Comparison of ENCODE assay signal across 22 mouse cellular contexts in the genomic region with DNA sequence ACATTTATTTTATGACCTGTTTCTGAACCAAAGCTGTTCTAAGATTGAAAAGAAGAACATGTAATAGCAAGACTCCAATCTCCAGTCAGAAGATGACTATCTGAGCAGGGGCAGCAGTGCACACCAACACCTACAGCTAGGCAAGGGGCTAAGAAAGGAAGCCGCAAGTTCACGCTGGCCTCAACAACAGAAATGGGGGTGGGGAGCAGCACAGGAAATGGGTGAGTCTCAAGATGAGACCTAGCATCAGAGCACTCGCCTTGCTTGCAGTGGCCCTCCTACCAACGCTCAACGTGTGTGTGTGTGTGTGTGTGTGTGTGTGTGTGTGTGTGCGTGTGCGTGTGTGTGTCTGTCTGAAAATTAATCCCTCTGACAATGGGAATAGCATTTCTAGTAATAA. TPM values are rescaled to one million over a fixed set of nuclear protein-coding genes. Genes with fewer than 3 reads are reported as not detected.
DNase-seq lines count a peak whose midpoint lies in the region; ATAC-seq and TF ChIP-seq lines count a peak whose summit lies in the region.
"Had no signal": no experiment of that assay in that cellular context is flagged by ENCODE, and none has a peak within 500 bp of the region (broad histone marks: within the 10 kb centered on the region; RNA-seq: fewer than 3 reads in every experiment).

No protein-coding gene starts in this region.

- peaks cover 18% of the 10 kb centered on the region; the same call in 1 of the 2 replicates for H3K36me3 ChIP-seq in lung, postnatal 0 days (ENCODE audit: insufficient read depth, low read length)
- H3K36me3 ChIP-seq in CH12.LX (replicated peaks in 1 of 2; ENCODE audit: control insufficient read depth in 1 of 2, insufficient read depth in 1 of 2, low read length in 1 of 2): peaks cover 31 to 45% of the 10 kb centered on the region in 2 experiments
- peaks cover 21% of the 10 kb centered on the region for H3K36me3 ChIP-seq in kidney, embryonic 16.5 days (ENCODE audit: insufficient read depth, low read length)

- no peak for TF ChIP-seq EP300 in lung, postnatal 0 days (IDR thresholded peaks at IDR 0.05)
- TF ChIP-seq EP300 in CH12.LX (IDR thresholded peaks at IDR 0.05; ENCODE audit: low read length): no peak

- in situ Hi-C loops in CH12.LX (cut with MboI; ENCODE audit: low pct_ligation_motif_present, low pct_unique_long_range_greater_than_20kb, low sequenced_read_pairs): no loop called here

- dilution Hi-C loops in CH12.LX (cut with MboI; ENCODE audit: extremely low pct_ligation_motif_present, extremely low pct_unique_long_range_greater_than_20kb, low sequenced_read_pairs): no loop called here

- H3K27ac ChIP-seq in lung, postnatal 0 days (ENCODE audit: low read length): no peak overlapping the region
- H3K27ac ChIP-seq in CH12.LX (ENCODE audit: insufficient read depth, low read depth): no peak overlapping the region; the same call in 1 of the 2 replicates
- H3K27ac ChIP-seq in kidney, embryonic 16.5 days (ENCODE audit: low read length): no peak overlapping the region
- H3K27ac ChIP-seq: forebrain, embryonic 12.5 days; heart, embryonic 10.5 days; left cerebral cortex, adult 2 months; limb, embryonic 10.5 days; liver, embryonic 13.5 days; midbrain, embryonic 10.5 days had no signal

- no peaks in the 10 kb centered on the region for H3K27me3 ChIP-seq in lung, postnatal 0 days (replicated peaks; ENCODE audit: insufficient read depth, low read length)
- no peaks in the 10 kb centered on the region for H3K27me3 ChIP-seq in CH12.LX (replicated peaks)
- H3K27me3 ChIP-seq in kidney, embryonic 16.5 days (ENCODE audit: insufficient read depth, low read length): no peaks in the 10 kb centered on the region
- H3K27me3 ChIP-seq: forebrain, embryonic 12.5 days; liver, embryonic 13.5 days had no signal

- no peak for TF ChIP-seq RAD21 in CH12.LX (IDR thresholded peaks at IDR 0.05; ENCODE audit: low read depth, low read length)

- no peak for TF ChIP-seq POLR2A in CH12.LX (IDR thresholded peaks at IDR 0.05; ENCODE audit: low read depth, low read length)

- H3K4me2 ChIP-seq in lung, postnatal 0 days (replicated peaks; ENCODE audit: low read depth, low read length): no peak overlapping the region
- H3K4me2 ChIP-seq in CH12.LX (ENCODE audit: insufficient read depth, low read depth, poor library complexity, severe bottlenecking): no peak overlapping the region
- no peak overlapping the region for H3K4me2 ChIP-seq in kidney, embryonic 16.5 days (replicated peaks; ENCODE audit: low read depth, low read length)
- H3K4me2 ChIP-seq: forebrain, embryonic 12.5 days; liver, embryonic 13.5 days had no signal

- 74% methylated on average over 7 of the region's 7 CpGs for WGBS in lung, postnatal 0 days
- 82% methylated on average over 7 of the region's 7 CpGs for WGBS in kidney, embryonic 16.5 days

- H3K9me3 ChIP-seq in lung, postnatal 0 days (ENCODE audit: low read length): no peaks in the 10 kb centered on the region
- H3K9me3 ChIP-seq in CH12.LX (replicated peaks; ENCODE audit: low read length): no peaks in the 10 kb centered on the region
- H3K9me3 ChIP-seq in kidney, embryonic 16.5 days (ENCODE audit: low read length): no peaks in the 10 kb centered on the region
- H3K9me3 ChIP-seq: forebrain, embryonic 12.5 days; heart, embryonic 10.5 days; limb, embryonic 10.5 days; liver, embryonic 13.5 days; midbrain, embryonic 10.5 days had no signal

- no peak for TF ChIP-seq CTCF in lung, postnatal 0 days (IDR thresholded peaks at IDR 0.05)
- no peak for TF ChIP-seq CTCF in CH12.LX (conservative IDR thresholded peaks at IDR 0.05 in 1 of 2, IDR thresholded peaks at IDR 0.05 in 1 of 2; ENCODE audit: low read depth in 2 of 2, low read length in 2 of 2)

- DNase-seq in lung, postnatal 25 days (ENCODE audit: low spot score): peak; percentile 34
- DNase-seq in lung, postnatal 0 days (ENCODE audit: low spot score): no peak
- peak; percentile 28 for DNase-seq in CH12.LX (ENCODE audit: extremely low read depth)
- peak; percentile 81 for DNase-seq in naive thymus-derived CD4-positive, alpha-beta T cell, adult 2 months (ENCODE audit: low read depth)
- DNase-seq in thymus, postnatal 14 days: peak; percentile 85
- no peak for DNase-seq in kidney, adult 18-20 months
- no peak for DNase-seq in B cell, adult 2 months
- DNase-seq: adrenal gland, adult 8-10 months; cerebellum, adult 18-20 months; cerebellum, postnatal 36 days; gastrocnemius, postnatal 25 days; heart, postnatal 36 days; kidney, adult 9 months; liver, embryonic 13.5 days; retina, postnatal 1 day had no signal

- no peak overlapping the region for H3K9ac ChIP-seq in lung, postnatal 0 days (replicated peaks; ENCODE audit: low read depth)
- H3K9ac ChIP-seq in CH12.LX (ENCODE audit: insufficient read depth, low read depth): no peak overlapping the region
- H3K9ac ChIP-seq in kidney, embryonic 16.5 days (replicated peaks; ENCODE audit: low read length): no peak overlapping the region
- H3K9ac ChIP-seq: forebrain, embryonic 12.5 days; liver, embryonic 13.5 days had no signal

- no peak for ATAC-seq in lung, postnatal 0 days
- no peak for ATAC-seq in kidney, embryonic 16.5 days (ENCODE audit: low FRiP score, low TSS enrichment)
- ATAC-seq: hindbrain, embryonic 16.5 days had no signal

- no peaks in the 10 kb centered on the region for H3K4me1 ChIP-seq in lung, postnatal 0 days (ENCODE audit: insufficient read depth, low read depth, low read length)
- H3K4me1 ChIP-seq in CH12.LX (ENCODE audit: control insufficient read depth in 1 of 2, insufficient read depth in 2 of 2): peaks cover 2 to 3% of the 10 kb centered on the region in 2 experiments; a peak in 2 of 4 replicates
- H3K4me1 ChIP-seq in kidney, embryonic 16.5 days (ENCODE audit: insufficient read depth, low read length): no peaks in the 10 kb centered on the region
- H3K4me1 ChIP-seq: forebrain, embryonic 12.5 days; heart, embryonic 10.5 days; limb, embryonic 10.5 days; liver, embryonic 13.5 days; midbrain, embryonic 10.5 days had no signal

- no peaks in the 10 kb centered on the region for H3K79me2 ChIP-seq in CH12.LX (replicated peaks; ENCODE audit: control insufficient read depth, extremely low read depth, insufficient read depth, poor library complexity, severe bottlenecking)

- H3K4me3 ChIP-seq in lung, postnatal 0 days (ENCODE audit: low read depth, low read length): no peak overlapping the region
- H3K4me3 ChIP-seq in CH12.LX (replicated peaks in 1 of 3; ENCODE audit: low read depth in 2 of 3, low read length in 2 of 3, poor library complexity in 1 of 3): no peak overlapping the region
- H3K4me3 ChIP-seq in kidney, embryonic 16.5 days (ENCODE audit: low read length): no peak overlapping the region
- H3K4me3 ChIP-seq: forebrain, embryonic 12.5 days; heart, embryonic 10.5 days; left cerebral cortex, adult 2 months; limb, embryonic 10.5 days; liver, embryonic 13.5 days; midbrain, embryonic 10.5 days had no signal

TF ChIP-seq in CH12.LX, 34 proteins besides CTCF, POLR2A, EP300 and RAD21:
- TF ChIP-seq PAX5 (IDR thresholded peaks at IDR 0.05; ENCODE audit: low read length): no peak
- TF ChIP-seq E2F4 (IDR thresholded peaks at IDR 0.05; ENCODE audit: insufficient replicate concordance, low read depth, low read length): no peak
- no peak for TF ChIP-seq NELFE (IDR thresholded peaks at IDR 0.05; ENCODE audit: low read depth, low read length)
- TF ChIP-seq BHLHE40 (IDR thresholded peaks at IDR 0.05; ENCODE audit: low read depth, low read length): no peak
- no peak for TF ChIP-seq HCFC1 (IDR thresholded peaks at IDR 0.05; ENCODE audit: low read depth, low read length)
- no peak for TF ChIP-seq MAZ (IDR thresholded peaks at IDR 0.05; ENCODE audit: low read depth, low read length)
- no peak for TF ChIP-seq MXI1 (IDR thresholded peaks at IDR 0.05; ENCODE audit: low read depth, low read length)
- TF ChIP-seq TCF12 (IDR thresholded peaks at IDR 0.05; ENCODE audit: low read depth, low read length): no peak
- no peak for TF ChIP-seq JUND (conservative IDR thresholded peaks at IDR 0.05; ENCODE audit: low read depth, low read length)
- no peak for TF ChIP-seq ZKSCAN1 (IDR thresholded peaks at IDR 0.05; ENCODE audit: borderline replicate concordance, low read depth, low read length)
- no peak for TF ChIP-seq ZMIZ1 (IDR thresholded peaks at IDR 0.05; ENCODE audit: low read depth, low read length)
- TF ChIP-seq USF2 (conservative IDR thresholded peaks at IDR 0.05; ENCODE audit: low read depth, low read length): no peak
- no peak for TF ChIP-seq MYC (IDR thresholded peaks at IDR 0.05; ENCODE audit: low read depth, low read length)
- TF ChIP-seq TBP (conservative IDR thresholded peaks at IDR 0.05; ENCODE audit: low read depth, low read length): no peak
- TF ChIP-seq MAFK (IDR thresholded peaks at IDR 0.05; ENCODE audit: insufficient replicate concordance, low read length): no peak

RNA-seq across cellular contexts. Expression of a gene that starts 16.0 kb away (rescaled TPM):
- 30.8 and 33.4 TPM in 2 replicates for polyA plus RNA-seq in lung, postnatal 0 days (2015; fragmentation: Nextera tagmentation; extraction: Ambion mirVana)
- total RNA-seq in CH12.LX (2012; rRNA removed): 12.8 and 13.3 TPM in 2 replicates
- 5.1 and 5.5 TPM in 2 replicates for total RNA-seq in CH12.LX (2014; rRNA removed)
- polyA plus RNA-seq in CH12.LX (2012; ENCODE audit: insufficient read length, low read depth): 8.0 and 10.4 TPM in 2 replicates
- 20.9 and 22.8 TPM in 2 replicates for polyA plus RNA-seq in kidney, embryonic 16.5 days (2015; fragmentation: Nextera tagmentation; extraction: Ambion mirVana)

Comparison
In these comparisons a context has a peak if more than half of its experiments do, and no peak if none do; other contexts are left out.
1. DNase-seq: peak in lung, postnatal 25 days (single experiment), CH12.LX (single experiment), naive thymus-derived CD4-positive, alpha-beta T cell, adult 2 months (single experiment) and thymus, postnatal 14 days (single experiment); none in lung, postnatal 0 days (single experiment), kidney, adult 18-20 months (single experiment) and B cell, adult 2 months (0 of 2).